Mouse (Mus musculus) stomach, postnatal 0 days (tissue): ENCODE measurements around the gene Gm36864.
"Not testable (repeated sequence)": the region's sequence is repeated elsewhere in the genome, so short reads cannot be mapped to it uniquely, and the experiment has no call there.

Experiments used
- CTCF ChIP-seq: IDR thresholded peaks from 2 replicates; pipeline ENCODE4 v1.5.1; 2016; ENCODE audit warnings: antibody characterized with exemption, low read depth, mild to moderate bottlenecking, moderate library complexity
- EP300 ChIP-seq: optimal IDR thresholded peaks from 2 replicates; pipeline ENCODE3; 2016; ENCODE audit warnings: antibody characterized with exemption

- not testable (repeated sequence) for TF ChIP-seq EP300, CTCF
These were observed 13.6 kb upstream of the Gm36864 start for GRCm38 (mm10) chr7:44222335-44222734.
